Mouse (Mus musculus) ES-E14 (cell line): ENCODE results near the gene 0610009B22Rik. TPM values are rescaled to one million over a fixed set of nuclear protein-coding genes. Genes with fewer than 3 reads are reported as not detected.
A peak's percentile ranks its signal among the peaks of the same experiment; 100 is the strongest.

Experiments
- DNase-seq: peaks from one replicate; pipeline ENCODE4 v3.0.0-alpha.2; 2013; ENCODE audit warnings: low read depth, low spot score
- H3K27ac ChIP-seq: 2 replicates; pipeline ENCODE4 v1.5.1; 2012; ENCODE audit warnings: low read depth, mild to moderate bottlenecking, low read length, moderate library complexity, mixed read lengths; ENCODE audit not compliant: poor library complexity, insufficient read depth, severe bottlenecking
- H3K36me3 ChIP-seq: 2 replicates; pipeline ENCODE4 v1.6.1; 2012; ENCODE audit warnings: mild to moderate bottlenecking, low read length, moderate library complexity, mixed read lengths; ENCODE audit not compliant: control insufficient read depth, poor library complexity, insufficient read depth, severe bottlenecking
- H3K4me1 ChIP-seq, 2 experiments: fragments of 150-350 bp in 1 of 2; sonication (generic) in 1 of 2; 2 replicates each; pipeline ENCODE4 v1.6.1; 2012; ENCODE audit warnings: low read length in 2 of 2, mild to moderate bottlenecking in 1 of 2, mixed read lengths in 1 of 2; ENCODE audit not compliant: control insufficient read depth in 2 of 2, insufficient read depth in 2 of 2, poor library complexity in 1 of 2
- H3K4me3 ChIP-seq, 2 experiments: fragments of 150-350 bp in 1 of 2; sonication (generic) in 1 of 2; 2 replicates each; pipeline ENCODE4 v1.5.1; 2012; ENCODE audit warnings: low read length in 2 of 2, low read depth in 1 of 2, mild to moderate bottlenecking in 1 of 2, mixed read lengths in 1 of 2; ENCODE audit not compliant: insufficient read depth in 1 of 2, poor library complexity in 1 of 2, severe bottlenecking in 1 of 2
- H3K9ac ChIP-seq: 2 replicates; pipeline ENCODE4 v1.6.1; 2012; ENCODE audit warnings: low read depth, mild to moderate bottlenecking, low read length, mixed read lengths; ENCODE audit not compliant: poor library complexity, insufficient read depth, severe bottlenecking
- H3K9me3 ChIP-seq: fragments of 150-350 bp; sonication (generic); 2 replicates; pipeline ENCODE4 v1.6.1; 2012; ENCODE audit warnings: low read depth, mild to moderate bottlenecking, low read length; ENCODE audit not compliant: control insufficient read depth, insufficient read depth
- CHD2 ChIP-seq: IDR thresholded peaks from 2 replicates; pipeline ENCODE4 v1.6.1; 2014; ENCODE audit warnings: mild to moderate bottlenecking, low read depth, low read length, inconsistent platforms
- HCFC1 ChIP-seq: IDR thresholded peaks from 2 replicates; pipeline ENCODE4 v1.6.1; 2012; ENCODE audit warnings: low read length, inconsistent platforms, borderline replicate concordance; ENCODE audit not compliant: insufficient read depth
- MAFK ChIP-seq: IDR thresholded peaks from 2 replicates; pipeline ENCODE4 v1.6.1; 2014; ENCODE audit warnings: mild to moderate bottlenecking, low read depth, low read length, inconsistent platforms; ENCODE audit not compliant: insufficient read depth
- ZC3H11A ChIP-seq: IDR thresholded peaks from 2 replicates; pipeline ENCODE4 v1.6.1; 2012; ENCODE audit warnings: low read depth, mild to moderate bottlenecking, inconsistent platforms, low read length, borderline replicate concordance
- ZNF384 ChIP-seq: IDR thresholded peaks from 2 replicates; pipeline ENCODE4 v1.6.1; 2012; ENCODE audit warnings: low read depth, low read length, inconsistent platforms
- in situ Hi-C, 2 experiments: fragments of 600-800 bp; cut with MboI; formaldehyde crosslinking; loops; one replicate each; pipeline ENCODE4 v1.15.1; 2025; ENCODE audit warnings: low sequenced_read_pairs in 2 of 2, inconsistent platforms in 1 of 2; ENCODE audit not compliant: unreplicated experiment in 2 of 2
- total RNA-seq: library from RNA; depleted of rRNA; stranded (reverse); fragments of 300-350 nt; gene quantifications from 2 replicates; pipeline ENCODE4 v1.2.3, GENCODE M21; 2012

0610009B22Rik gene
- total RNA-seq, 1 experiment, result 38.8 TPM

DNA sequence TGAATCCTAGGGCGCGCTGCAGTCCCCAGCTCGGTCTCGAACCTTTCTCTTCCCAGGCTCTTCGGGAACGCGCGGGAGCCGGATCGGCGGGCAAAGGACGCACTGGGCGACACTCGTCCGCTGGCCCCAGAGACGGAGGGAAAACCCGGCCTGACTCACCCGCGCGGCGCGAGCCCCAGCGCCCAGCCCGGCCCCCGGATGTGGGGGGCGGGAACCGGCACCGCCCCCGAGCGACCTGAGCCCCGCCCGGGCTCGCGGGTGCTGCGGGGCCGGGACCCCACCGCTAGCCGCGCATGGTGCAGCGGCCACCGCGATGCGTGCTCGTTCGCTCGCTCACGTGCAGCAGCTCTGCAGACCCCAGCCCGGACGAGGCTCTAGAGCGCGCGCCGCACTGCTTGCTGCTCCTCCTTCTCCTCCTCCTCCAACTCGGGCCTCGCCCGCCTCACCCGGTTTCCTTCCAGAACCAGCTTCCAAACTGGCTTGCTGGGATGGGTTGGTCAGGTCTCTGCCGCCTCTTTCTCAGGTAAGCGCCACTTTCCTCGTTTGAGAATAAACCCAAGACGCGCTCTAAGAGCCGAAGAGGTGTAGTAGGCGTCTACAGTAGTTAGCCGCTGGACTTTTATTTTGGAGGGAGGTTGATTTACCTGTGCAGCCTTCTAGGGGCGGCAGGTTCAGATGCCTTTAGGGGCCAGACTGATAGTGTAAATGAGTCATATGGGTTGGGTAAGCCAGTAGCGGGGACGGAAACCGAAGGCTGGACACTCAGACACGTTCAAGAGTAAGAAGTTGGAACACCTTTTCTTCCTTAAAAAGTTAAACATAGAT is 37.8 kb downstream of the 0610009B22Rik start, which contains the start of the genes N4bp3 and D930048N14Rik:
TSS of gene N4bp3 (minus strand) at position 152 of the 825 bp plus-strand sequence.
TSS of gene D930048N14Rik (plus strand) at position 264 of the 825 bp plus-strand sequence.
- H3K27ac ChIP-seq, result peak within 1 kb of the TSS; percentile 37; the same call in 1 of the 2 replicates
- H3K36me3 ChIP-seq, result peaks cover 21% of the 10 kb centered on the region
- no peak for DNase-seq
- H3K9me3 ChIP-seq, result no peaks in the 10 kb centered on the region
- H3K9ac ChIP-seq, result peak within 1 kb of the TSS; percentile 80
- peaks cover 9 to 25% of the 10 kb centered on the region in 2 experiments for H3K4me1 ChIP-seq
- TF ChIP-seq MAFK (no peak), HCFC1 (no peak), ZC3H11A (no peak), CHD2 (no peak), ZNF384 (no peak)
- H3K4me3 ChIP-seq, result peak within 1 kb of the TSS; percentile 77 to 83
- in situ Hi-C loops, result no loop called here

DNA sequence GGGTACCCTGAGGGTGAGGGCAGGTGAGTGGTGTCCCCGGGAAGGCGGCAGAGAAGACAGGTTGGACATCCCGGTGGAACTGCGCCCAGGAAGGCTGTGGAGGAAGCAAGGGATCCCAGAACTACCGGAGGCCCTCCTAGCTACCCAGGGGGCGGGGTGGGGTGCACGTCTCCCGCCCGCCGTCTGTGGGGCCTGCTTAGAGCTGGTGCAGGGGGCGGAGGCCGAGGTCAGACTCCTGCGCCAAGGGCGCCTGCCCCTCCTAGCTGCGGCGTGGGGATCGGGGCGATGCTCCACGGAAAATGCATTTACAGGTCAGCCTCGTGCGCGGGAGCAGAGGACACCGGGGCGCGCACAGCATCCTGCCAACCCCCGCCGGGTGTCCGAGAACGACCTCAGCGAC is 38.4 kb downstream of the 0610009B22Rik start:
- Histone ChIP-seq H3K27ac (peak overlapping the region; percentile 37; the same call in 1 of the 2 replicates), H3K4me1 (peaks cover 9 to 25% of the 10 kb centered on the region in 2 experiments), H3K4me3 (peak overlapping the region; percentile 77 to 83), H3K9ac (peak overlapping the region; percentile 80), H3K36me3 (peaks cover 26% of the 10 kb centered on the region), H3K9me3 (no peaks in the 10 kb centered on the region)
- in situ Hi-C loops, result no loop called here
- TF ChIP-seq ZC3H11A (no peak), CHD2 (no peak), HCFC1 (no peak), MAFK (no peak), ZNF384 (no peak)
- no peak for DNase-seq

DNA sequence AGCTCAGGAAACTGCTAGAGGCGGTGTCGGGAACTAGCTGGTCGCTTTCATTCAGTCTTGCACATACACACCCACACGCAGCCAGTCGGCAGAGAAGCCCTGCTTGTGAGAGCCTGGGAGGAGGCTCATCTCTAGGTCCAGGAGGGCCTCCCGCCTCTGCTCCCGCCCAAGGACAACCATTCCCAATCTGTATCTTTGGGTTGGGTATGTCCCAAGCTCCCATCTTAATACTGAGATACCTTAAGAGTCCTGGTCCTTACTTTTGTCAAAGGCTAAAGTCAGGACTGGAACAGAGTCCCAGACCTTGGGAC is 38.8 kb downstream of the 0610009B22Rik start:
- Histone ChIP-seq H3K4me3 (peak overlapping the region; percentile 77 to 83), H3K9ac (peak overlapping the region; percentile 80), H3K9me3 (no peaks in the 10 kb centered on the region), H3K36me3 (peaks cover 26% of the 10 kb centered on the region), H3K4me1 (peaks cover 9 to 28% of the 10 kb centered on the region in 2 experiments), H3K27ac (peak overlapping the region; percentile 19; the same call in 1 of the 2 replicates)
- in situ Hi-C loops, result no loop called here
- DNase-seq, result no peak
- no peak for TF ChIP-seq ZNF384
- no peak for TF ChIP-seq CHD2
- no peak for TF ChIP-seq ZC3H11A
- no peak for TF ChIP-seq MAFK
- TF ChIP-seq HCFC1, result no peak

DNA sequence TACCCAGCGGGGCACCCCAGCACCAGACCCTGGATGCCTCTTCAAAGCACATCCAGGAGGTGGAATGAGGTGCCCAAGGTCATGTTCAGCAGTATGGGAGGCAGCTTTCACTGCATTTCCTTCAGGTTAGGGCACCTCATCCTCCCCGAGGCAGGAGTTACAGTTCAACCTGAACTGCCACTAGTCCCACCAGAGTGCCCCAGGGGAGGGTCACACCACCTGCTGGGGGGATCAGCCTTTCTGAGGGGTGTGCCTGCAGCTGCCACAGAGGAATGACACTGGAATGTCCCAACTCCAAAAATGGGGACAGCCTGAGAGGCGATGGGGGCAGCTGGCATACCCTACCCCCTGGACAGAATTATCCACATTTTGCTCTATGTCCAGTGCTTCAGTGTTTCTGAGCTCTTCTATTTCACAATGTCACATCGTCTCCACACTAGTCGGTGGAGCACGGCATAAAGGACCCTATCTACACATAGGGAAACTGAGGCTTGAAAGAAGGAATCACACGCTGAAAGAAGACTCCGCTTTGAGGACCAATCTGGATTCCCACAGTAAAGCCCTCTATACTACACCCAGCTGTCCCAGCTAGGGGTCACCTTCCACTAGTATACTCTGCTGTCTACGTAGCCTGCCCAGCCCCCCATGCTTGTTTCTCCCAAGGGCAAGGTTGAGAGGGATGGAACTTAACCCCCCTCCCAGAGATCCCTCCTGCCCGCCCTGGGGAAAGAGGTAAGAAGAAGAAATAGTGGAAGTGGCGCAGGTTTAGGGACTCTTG is 39.4 kb downstream of the 0610009B22Rik start:
- peaks cover 11 to 33% of the 10 kb centered on the region in 2 experiments for H3K4me1 ChIP-seq

More for the DNA sequence above, 39.4 kb downstream of the 0610009B22Rik start:
- no peak for TF ChIP-seq CHD2
- TF ChIP-seq HCFC1, result no peak
- H3K9ac ChIP-seq, result peak overlapping the region; percentile 80; the same call in 1 of the 2 replicates
- H3K4me3 ChIP-seq, result peak overlapping the region; percentile 77 to 83
- peak overlapping the region; percentile 67; the same call in 1 of the 2 replicates for H3K27ac ChIP-seq
- DNase-seq, result no peak
- no peaks in the 10 kb centered on the region for H3K9me3 ChIP-seq
- in situ Hi-C loops, result no loop called here
- H3K36me3 ChIP-seq, result peaks cover 26% of the 10 kb centered on the region
